In the genomic region with DNA sequence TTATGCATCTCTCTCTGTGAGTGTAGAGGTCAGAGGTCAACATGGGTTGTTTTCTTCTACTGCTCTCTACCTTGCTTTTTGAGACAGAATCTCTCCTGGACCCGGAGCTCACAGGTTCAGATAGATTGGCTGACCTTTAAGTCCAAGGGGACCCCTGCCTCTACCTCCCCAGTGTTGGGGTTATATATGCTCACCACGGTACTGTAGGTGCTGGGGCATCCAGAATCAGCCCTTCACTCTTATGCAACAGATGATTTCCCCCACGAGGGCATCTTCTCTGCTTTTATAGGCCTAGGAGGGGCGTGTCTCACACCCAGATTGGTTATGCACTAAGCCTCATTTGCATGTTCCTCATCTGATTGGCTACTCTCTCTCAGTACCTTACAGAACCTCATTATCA, we compare ENCODE assay signal across 21 mouse cellular contexts.
DNase-seq lines count a peak whose midpoint lies in the region; ATAC-seq and TF ChIP-seq lines count a peak whose summit lies in the region.
"Had no signal": no experiment of that assay in that cellular context is flagged by ENCODE, and none has a peak within 500 bp of the region (broad histone marks: within the 10 kb centered on the region; RNA-seq: fewer than 3 reads in every experiment).

No protein-coding gene starts in this region.

- peak; percentile 55 for DNase-seq in heart, adult 11 months
- DNase-seq in kidney, adult 8-10 months: no peak
- no peak for DNase-seq in liver, postnatal 0 days
- no peak for DNase-seq in liver
- DNase-seq: adrenal gland, adult 2 months; adrenal gland, adult 8-10 months; adrenal gland, postnatal 10 days; adrenal gland, postnatal 14 days; adrenal gland, postnatal 25 days; adrenal gland, postnatal 36 days; B cell, adult 2 months; cerebellum, adult 11 months; cerebellum, adult 11-12 months; cerebellum, adult 18-20 months had no signal

- ATAC-seq in heart, embryonic 12.5 days (ENCODE audit: insufficient number of reproducible peaks, low FRiP score): no peak
- ATAC-seq in kidney, embryonic 15.5 days (replicated peaks; ENCODE audit: low FRiP score): 0 out of 2 replicates have a peak, but pooled peaks have one; percentile 54
- ATAC-seq in liver, postnatal 0 days: peak; percentile 54
- ATAC-seq: activated CD4-positive, CD25-positive, alpha-beta regulatory T cell, adult 4 months; CD4-positive, CD25-positive, alpha-beta regulatory T cell, adult 4 months; Patski had no signal

- H3K4me3 ChIP-seq in heart, embryonic 12.5 days: no peak overlapping the region
- no peak overlapping the region for H3K4me3 ChIP-seq in kidney, embryonic 15.5 days (replicated peaks)
- no peak overlapping the region for H3K4me3 ChIP-seq in liver, postnatal 0 days (ENCODE audit: low read depth, low read length)

- H3K9ac ChIP-seq in heart, embryonic 12.5 days: no peak overlapping the region
- H3K9ac ChIP-seq in kidney, embryonic 15.5 days: no peak overlapping the region
- no peak overlapping the region for H3K9ac ChIP-seq in liver, postnatal 0 days (replicated peaks)

- no peaks in the 10 kb centered on the region for H3K27me3 ChIP-seq in heart, embryonic 12.5 days (replicated peaks)
- no peaks in the 10 kb centered on the region for H3K27me3 ChIP-seq in kidney, embryonic 15.5 days
- no peaks in the 10 kb centered on the region for H3K27me3 ChIP-seq in liver, postnatal 0 days (ENCODE audit: insufficient read depth, low read length)
- H3K27me3 ChIP-seq: CH12.LX, Patski had no signal

- 88% methylated on average over 4 of the region's 4 CpGs for WGBS in heart, embryonic 12.5 days
- WGBS in kidney, embryonic 15.5 days: 94% methylated on average over 4 of the region's 4 CpGs
- WGBS in liver, postnatal 0 days (ENCODE audit: insufficient replicate concordance): 69% methylated on average over 4 of the region's 4 CpGs

- no peaks in the 10 kb centered on the region for H3K4me1 ChIP-seq in heart, embryonic 12.5 days (replicated peaks)
- 0 out of 2 replicates have a peak, but pooled peaks cover 6% of the 10 kb centered on the region for H3K4me1 ChIP-seq in kidney, embryonic 15.5 days
- H3K4me1 ChIP-seq in liver, postnatal 0 days (ENCODE audit: insufficient read depth): peaks cover 2% of the 10 kb centered on the region; the same call in 1 of the 2 replicates

- H3K27ac ChIP-seq in heart, embryonic 12.5 days (ENCODE audit: poor library complexity, severe bottlenecking): no peak overlapping the region
- no peak overlapping the region for H3K27ac ChIP-seq in kidney, embryonic 15.5 days
- no peak overlapping the region for H3K27ac ChIP-seq in liver, postnatal 0 days (ENCODE audit: low read depth)

- no peak overlapping the region for H3K4me2 ChIP-seq in heart, embryonic 12.5 days
- H3K4me2 ChIP-seq in kidney, embryonic 15.5 days: no peak overlapping the region
- no peak overlapping the region for H3K4me2 ChIP-seq in liver, postnatal 0 days (ENCODE audit: low read depth, low read length)

- no peak for TF ChIP-seq EP300 in liver, postnatal 0 days (IDR thresholded peaks at IDR 0.05; ENCODE audit: low read depth)

- H3K36me3 ChIP-seq in heart, embryonic 12.5 days: no peaks in the 10 kb centered on the region
- H3K36me3 ChIP-seq in kidney, embryonic 15.5 days: no peaks in the 10 kb centered on the region
- H3K36me3 ChIP-seq in liver, postnatal 0 days (replicated peaks; ENCODE audit: insufficient read depth, low read length): no peaks in the 10 kb centered on the region
- H3K36me3 ChIP-seq: G1E had no signal

- TF ChIP-seq CTCF in liver, postnatal 0 days (IDR thresholded peaks at IDR 0.05; ENCODE audit: low read depth): no peak

- 0 out of 2 replicates have a peak, but pooled peaks cover 6% of the 10 kb centered on the region for H3K9me3 ChIP-seq in heart, embryonic 12.5 days (replicated peaks)
- no peaks in the 10 kb centered on the region for H3K9me3 ChIP-seq in kidney, embryonic 15.5 days (replicated peaks)
- no peaks in the 10 kb centered on the region for H3K9me3 ChIP-seq in liver, postnatal 0 days (ENCODE audit: low read length)
